Mouse (Mus musculus) spleen, postnatal 10 days (tissue): ENCODE measurements at regions not wholly inside any gene's neighbourhood (a gene's known extent, or its start where the extent isn't known, plus 50 kb on each side); places are given as distances from the start of the nearest gene placed in this dataset.

Experiments used
- DNase-seq, 2 experiments: peaks; one replicate each; pipeline ENCODE4 v3.0.0; 2021 to 2022; ENCODE audit warnings: low spot score in 2 of 2

DNA sequence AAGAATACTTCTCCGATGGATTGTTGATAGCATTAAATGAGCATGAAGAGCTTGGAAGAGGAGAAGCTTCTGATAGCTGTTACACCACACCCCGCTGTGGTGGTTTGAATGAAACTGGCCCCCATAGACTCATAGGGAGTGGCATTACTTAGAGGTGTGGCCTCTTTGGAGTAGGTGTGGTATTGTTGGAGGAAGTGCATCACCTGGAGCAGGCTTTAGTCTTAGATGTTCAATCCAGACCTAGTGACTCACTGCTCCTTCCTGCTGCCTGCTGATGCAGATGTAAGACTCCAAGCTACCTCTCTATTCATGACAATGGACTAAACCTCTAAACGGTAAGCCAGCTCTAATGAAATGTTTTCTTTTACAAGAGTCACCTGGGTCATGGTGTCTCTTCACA lies 237.1 kb upstream of the Mpped2 start:
- no peak for DNase-seq

DNA sequence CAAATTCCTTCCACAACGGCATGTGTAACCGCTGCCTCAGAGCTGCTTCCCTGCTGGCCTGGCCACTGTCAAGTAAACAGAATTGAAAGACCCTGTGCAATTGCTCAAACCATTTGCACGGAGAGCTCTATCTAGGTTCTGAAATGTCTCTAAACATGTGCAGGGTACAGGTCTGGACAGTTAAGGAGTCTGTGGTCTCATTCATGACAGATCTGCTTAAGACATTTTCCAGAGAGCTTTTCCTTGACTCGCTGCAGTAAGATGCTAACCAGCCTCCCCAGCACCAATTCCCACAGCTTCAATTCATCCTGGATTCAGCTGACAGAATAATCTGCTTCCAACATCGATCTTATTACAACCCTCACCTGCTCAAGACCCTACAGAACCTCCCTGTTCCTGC lies 235.1 kb upstream of the Mpped2 start:
- DNase-seq, result no peak

GRCm38 (mm10) chr2:106461021-106461420 lies 232.0 kb upstream of the Mpped2 start:
- DNase-seq, result no peak

DNA sequence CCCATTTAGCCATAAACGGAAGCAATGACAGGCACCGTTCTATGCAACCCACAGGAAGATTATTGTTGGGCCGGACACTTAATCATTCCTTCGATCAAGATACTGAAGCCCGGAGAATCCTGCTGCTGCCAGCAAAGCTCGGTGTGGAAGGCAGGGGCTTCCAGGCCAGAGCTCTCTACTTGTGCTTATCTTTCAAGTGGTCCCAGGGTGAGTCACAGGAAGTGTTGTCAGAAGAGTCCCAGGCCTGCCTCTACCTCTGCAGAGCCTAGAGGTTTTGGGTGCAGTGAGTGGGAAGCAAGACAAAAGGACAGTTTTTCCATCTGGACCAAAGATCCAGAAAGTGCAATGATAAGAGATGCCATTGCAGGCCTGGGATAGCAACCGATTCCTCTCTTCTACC lies 231.6 kb upstream of the Mpped2 start:
- no peak for DNase-seq

- no peak for DNase-seq
Measured at GRCm38 (mm10) chr2:106461973-106462637, 231.0 kb upstream of the Mpped2 start.

DNA sequence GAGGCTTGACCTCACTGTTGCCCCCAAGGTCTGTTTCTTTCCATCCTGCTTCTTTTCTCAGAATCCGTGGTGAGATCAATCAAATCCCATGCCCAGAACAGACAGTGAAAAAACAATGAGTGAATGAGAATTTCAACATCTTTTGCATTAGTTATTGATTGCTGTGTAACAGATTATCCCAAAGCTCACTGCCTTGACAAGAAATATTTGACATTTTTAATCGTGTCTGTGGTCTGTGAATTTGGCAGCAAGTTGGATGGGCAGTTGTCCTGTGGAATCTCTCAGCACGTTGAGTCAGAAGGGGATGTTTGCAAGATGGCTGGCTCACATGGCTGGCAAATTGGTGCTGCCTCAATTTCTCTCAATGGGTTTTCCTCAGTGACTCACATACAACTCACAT lies 228.0 kb upstream of the Mpped2 start:
- no peak for DNase-seq

GRCm38 (mm10) chr2:106465831-106466230 lies 227.2 kb upstream of the Mpped2 start:
- DNase-seq, result no peak

DNA sequence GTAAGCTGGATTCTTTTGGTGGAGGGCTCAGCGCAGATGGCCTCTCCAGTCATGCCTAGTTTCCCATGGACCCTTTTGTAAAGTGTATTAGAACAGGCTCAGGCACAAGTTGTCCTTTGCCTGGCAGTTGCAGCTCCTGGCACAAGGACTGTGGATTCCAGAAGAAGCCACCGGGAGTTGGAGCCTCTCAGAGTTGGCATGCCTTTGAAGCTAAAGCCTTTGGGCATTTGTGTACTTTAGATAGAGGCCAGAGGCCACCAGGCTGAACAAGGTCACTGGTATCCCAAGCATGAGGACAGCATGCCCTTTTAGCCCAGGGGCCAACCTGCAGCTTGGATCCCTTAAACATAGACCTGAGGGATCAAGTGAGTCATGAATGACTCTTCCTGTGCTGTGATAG lies 223.9 kb upstream of the Mpped2 start:
- DNase-seq, result no peak

DNA sequence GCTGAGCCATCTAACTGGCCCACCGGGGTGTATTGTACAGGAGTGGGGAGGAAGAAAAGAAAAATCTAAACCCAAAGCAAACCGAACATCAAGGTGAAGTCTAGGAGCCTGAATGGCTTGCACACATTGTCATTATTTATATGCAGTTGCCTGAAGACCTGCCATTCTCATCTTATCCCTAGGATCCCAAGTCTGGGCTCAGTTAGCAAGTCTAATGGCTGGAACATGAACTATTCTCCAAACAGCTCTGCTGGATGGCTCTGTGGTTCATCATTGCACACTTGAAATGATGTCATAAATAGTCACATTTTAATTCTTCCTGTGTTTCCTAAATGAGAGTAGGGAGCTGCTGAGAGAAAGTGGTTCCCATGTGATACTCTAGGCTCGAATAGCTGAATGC lies 219.6 kb upstream of the Mpped2 start:
- DNase-seq, result no peak

- DNase-seq, result no peak
Measured at GRCm38 (mm10) chr2:106477991-106478390, 215.1 kb upstream of the Mpped2 start.

DNA sequence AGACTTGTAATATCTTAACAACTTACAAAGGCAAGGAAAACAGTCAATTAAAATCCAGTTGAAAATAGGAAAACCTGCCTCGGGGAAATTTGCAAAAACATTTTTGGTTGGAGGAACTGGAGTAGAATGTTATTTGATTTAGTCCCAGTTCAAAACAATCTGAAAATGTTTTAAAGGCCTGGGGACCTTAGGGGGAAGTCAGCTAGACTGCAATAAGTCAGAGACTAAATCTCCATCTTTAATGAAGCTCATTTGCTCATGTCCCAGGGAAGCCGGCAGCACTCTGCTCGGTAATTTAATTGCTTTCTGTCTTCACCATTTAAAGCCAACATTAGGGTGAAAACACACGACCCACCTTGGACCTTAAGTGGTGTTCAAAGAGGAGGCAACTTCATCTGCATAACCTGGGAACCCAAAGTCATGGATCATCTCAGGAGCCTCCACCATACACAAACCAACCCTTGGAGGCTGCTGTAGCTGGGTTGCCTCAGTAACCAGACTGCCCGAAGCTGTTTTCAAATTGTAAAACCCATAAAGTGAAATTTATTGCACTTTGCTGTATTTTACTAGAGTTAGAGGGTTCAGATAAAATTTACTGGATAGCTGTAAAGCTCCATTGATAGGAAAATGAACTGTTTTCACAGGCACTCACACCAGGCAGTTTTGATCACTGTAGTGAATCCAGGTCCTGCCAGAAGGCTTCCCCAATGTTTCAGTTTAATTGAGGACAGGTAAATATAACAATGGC lies 205.6 kb upstream of the Mpped2 start:
- no peak for DNase-seq

DNA sequence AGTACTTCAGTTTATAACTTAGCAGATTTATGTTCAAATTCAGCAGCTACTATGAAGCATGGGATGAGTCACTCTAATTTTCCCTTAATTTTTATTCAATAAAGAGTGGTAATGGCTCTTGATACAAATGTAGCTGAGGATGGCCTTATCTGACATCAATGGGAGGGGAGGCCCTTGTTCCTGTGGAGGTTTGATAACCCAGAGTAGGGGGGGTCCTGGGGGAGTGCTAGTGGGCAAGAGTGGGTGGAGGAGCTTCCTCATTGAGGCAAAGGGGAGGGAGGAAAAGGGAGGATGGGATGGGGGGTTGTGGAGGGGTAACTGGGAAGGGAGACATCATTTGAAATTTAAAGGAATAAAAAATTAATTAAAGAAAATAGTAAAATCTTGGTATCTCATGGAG lies 194.3 kb upstream of the Mpped2 start:
- DNase-seq, result no peak

GRCm38 (mm10) chr2:106499227-106499928 lies 193.7 kb upstream of the Mpped2 start:
- DNase-seq, result no peak

DNA sequence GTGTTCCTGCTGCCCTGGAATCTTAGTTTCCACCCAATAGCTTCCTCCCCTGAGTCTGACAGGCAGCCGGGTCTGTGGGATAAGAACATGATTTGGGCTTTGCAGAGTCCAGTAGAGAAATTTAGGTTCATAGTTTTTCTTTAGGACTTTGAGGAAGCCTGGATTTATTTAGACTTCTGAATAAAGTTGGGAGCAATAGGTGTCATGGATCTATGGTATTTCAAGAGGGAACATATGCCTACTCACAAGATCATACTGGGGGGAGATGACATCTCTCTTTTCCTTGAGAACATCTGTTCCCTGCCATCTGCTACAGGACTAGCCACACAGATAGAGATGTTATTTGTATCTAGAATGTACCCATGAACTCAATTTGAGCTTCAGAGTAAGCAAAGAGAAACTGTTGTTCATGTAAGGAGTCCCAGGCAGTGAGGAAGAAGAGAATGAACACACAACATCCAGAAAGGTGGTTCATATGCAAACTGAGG lies 188.1 kb upstream of the Mpped2 start:
- no peak for DNase-seq

DNA sequence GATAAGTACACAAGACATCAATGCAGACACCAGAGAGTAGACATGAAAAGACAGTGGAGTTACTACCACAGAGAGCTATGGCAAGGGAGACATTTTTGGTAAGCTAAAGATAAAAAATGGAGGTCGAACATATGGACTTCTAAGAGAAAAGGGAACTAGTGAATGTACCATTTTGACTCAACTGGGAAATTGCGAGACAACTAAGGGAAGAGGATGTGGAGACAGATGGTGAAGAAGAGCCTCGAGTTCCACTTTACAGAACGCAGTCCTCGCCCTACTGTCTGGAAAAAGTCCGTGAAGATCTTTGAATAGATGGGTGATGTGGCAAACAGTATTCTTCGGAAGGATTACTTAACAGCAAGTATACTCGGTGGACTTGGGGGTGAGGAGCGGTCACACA lies 181.2 kb upstream of the Mpped2 start:
- no peak for DNase-seq

- DNase-seq, result no peak
Measured at GRCm38 (mm10) chr2:106512338-106513024, 180.6 kb upstream of the Mpped2 start.

DNA sequence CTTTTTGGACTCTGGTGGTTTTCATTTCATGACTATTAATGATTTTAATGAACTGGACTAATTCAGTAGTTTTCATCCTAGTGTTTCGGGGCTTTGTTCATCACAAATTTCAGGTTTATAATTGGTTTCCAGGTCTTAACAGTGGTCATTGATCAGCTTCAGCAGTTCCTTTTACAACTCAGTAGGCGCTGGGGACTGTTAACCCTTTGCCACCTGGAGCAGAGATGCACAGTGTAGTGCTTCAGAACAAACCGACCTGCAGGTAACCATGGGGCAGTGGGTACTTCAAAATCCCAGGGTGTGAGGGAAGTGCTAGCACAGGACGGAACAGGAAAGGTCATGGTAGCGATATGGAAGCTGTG lies 180.1 kb upstream of the Mpped2 start:
- DNase-seq, result no peak

DNA sequence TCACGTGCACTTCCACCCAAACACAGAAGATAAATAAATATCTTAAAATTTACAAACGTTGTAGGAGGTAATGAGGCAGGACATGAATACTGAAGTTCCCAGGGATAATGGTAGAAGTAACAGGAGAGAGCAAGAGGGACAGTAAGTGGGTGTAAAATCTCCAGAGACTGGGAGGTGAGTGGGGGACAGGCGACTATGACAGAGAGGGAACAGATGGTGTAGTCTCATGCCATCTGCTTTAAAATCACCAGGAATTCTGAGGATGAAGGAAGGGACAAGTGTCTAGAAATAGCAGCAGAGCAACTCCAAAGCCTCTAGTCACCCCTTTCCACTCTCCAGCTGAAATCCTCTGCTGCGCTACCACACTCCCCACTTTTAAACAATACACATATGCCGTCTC lies 175.8 kb upstream of the Mpped2 start:
- no peak for DNase-seq

GRCm38 (mm10) chr2:106522961-106523360 lies 170.1 kb upstream of the Mpped2 start:
- DNase-seq, result no peak

DNA sequence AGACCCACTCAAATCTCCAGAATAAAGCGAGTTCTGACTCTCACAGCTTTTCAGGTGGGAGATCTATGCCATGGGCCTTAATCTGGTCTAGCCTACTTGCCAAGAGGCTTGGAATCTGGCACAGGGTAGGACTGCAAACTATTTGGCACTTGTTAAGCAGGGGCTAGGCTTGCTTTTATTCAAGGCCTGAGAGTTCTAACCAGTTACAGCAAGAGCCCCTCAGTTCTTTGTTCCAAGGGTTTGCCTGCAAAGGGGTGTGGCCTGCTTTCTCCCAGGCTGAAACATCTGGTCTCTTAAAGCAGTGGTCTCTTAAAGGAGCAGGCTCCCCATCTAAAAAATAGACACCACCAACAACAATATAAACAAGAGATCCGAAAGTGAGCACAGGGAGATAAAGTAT lies 166.1 kb upstream of the Mpped2 start:
- no peak for DNase-seq

DNA sequence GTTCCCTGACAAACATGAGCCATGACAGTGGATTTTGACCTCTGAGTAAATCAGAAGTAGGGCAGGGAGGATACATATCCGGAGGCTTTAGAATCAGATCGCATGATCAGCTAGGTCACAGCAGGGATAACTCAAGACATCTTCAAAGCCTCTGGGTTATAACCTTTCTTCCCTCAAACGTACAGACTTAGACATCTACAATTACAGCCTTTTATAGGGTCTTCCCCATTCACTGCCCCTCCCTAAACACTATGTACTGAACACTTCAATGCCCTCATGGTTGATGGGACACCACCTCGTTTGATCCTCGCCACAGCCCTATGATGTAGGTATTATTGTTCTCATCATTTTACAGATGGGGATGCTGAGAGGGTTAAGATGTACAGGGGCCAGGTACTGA lies 163.8 kb upstream of the Mpped2 start:
- DNase-seq, result no peak

DNA sequence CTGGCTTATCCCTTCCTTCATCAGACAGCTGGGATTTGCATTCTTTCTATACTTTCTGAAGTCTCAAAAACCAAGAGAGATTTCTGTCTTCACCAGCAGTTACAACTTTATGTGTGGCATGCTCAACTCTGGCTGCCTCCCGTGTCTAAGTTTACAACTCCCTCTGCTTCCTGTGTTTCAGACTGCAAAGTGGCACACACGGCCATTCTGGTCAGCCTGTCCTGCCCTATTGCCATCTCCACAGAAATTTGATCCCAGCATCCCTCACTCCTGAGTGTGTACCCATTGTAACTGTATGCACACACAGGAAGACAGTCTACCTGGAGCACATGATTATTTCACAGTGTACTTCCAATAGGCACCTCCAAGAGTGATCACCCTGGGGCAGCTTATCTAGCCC lies 163.3 kb upstream of the Mpped2 start:
- DNase-seq, result no peak
